Comparison of ENCODE assay signal across 8 mouse cellular contexts in genomic region chr1:83406882-83407549, GRCm38 (mm10). TPM values are rescaled to one million over a fixed set of nuclear protein-coding genes. Genes with fewer than 3 reads are reported as not detected.
DNase-seq lines count a peak whose midpoint lies in the region; ATAC-seq and TF ChIP-seq lines count a peak whose summit lies in the region.
"Had no signal": no experiment of that assay in that cellular context is flagged by ENCODE, and none has a peak within 500 bp of the region (broad histone marks: within the 10 kb centered on the region; RNA-seq: fewer than 3 reads in every experiment).

No protein-coding gene starts in this region.

- H3K27me3 ChIP-seq in hindbrain, postnatal 0 days (ENCODE audit: insufficient read depth, low read length), result no peaks in the 10 kb centered on the region
- H3K27me3 ChIP-seq in neural tube, embryonic 15.5 days (replicated peaks), result no peaks in the 10 kb centered on the region

- peak; percentile 24 to 26 for DNase-seq in left cerebral cortex, postnatal 36 days (ENCODE audit: low spot score in 2 of 2)
- no peak for DNase-seq in left cerebral cortex, postnatal 10 days (ENCODE audit: extremely low spot score in 1 of 2, low spot score in 2 of 2)
- DNase-seq in cerebellum, postnatal 36 days, result peak; percentile 48 to 65
- peak; percentile 56 for DNase-seq in hindbrain, postnatal 0 days (ENCODE audit: low spot score)
- DNase-seq in kidney, adult 11 months, result no peak
- no peak for DNase-seq in gastrocnemius, adult 8-10 months (ENCODE audit: low spot score in 2 of 2)

- 16% methylated on average over 8 of the region's 8 CpGs for WGBS in hindbrain, postnatal 0 days
- WGBS in neural tube, embryonic 15.5 days, result 8% methylated on average over 8 of the region's 8 CpGs

- peak; percentile 53 for TF ChIP-seq CTCF in hindbrain, postnatal 0 days (IDR thresholded peaks at IDR 0.05; ENCODE audit: low read depth)

- no peaks in the 10 kb centered on the region for H3K4me1 ChIP-seq in hindbrain, postnatal 0 days (ENCODE audit: insufficient read depth, low read length)
- peaks cover 14% of the 10 kb centered on the region for H3K4me1 ChIP-seq in neural tube, embryonic 15.5 days

- peak overlapping the region; percentile 56 for H3K4me3 ChIP-seq in hindbrain, postnatal 0 days (ENCODE audit: low read length)
- H3K4me3 ChIP-seq in neural tube, embryonic 15.5 days (replicated peaks), result peak overlapping the region; percentile 55

- H3K9ac ChIP-seq in hindbrain, postnatal 0 days (replicated peaks; ENCODE audit: low read length), result peak overlapping the region; percentile 58
- 0 out of 2 replicates have a peak overlapping the region, but pooled peaks have one; percentile 1 for H3K9ac ChIP-seq in neural tube, embryonic 15.5 days (replicated peaks)

- H3K27ac ChIP-seq in hindbrain, postnatal 0 days, result peak overlapping the region; percentile 41; the same call in 1 of the 2 replicates
- H3K27ac ChIP-seq in neural tube, embryonic 15.5 days (replicated peaks), result no peak overlapping the region

- no peaks in the 10 kb centered on the region for H3K36me3 ChIP-seq in hindbrain, postnatal 0 days (ENCODE audit: insufficient read depth, low read length)
- H3K36me3 ChIP-seq in neural tube, embryonic 15.5 days, result no peaks in the 10 kb centered on the region

- intact Hi-C loops in left cerebral cortex, postnatal 36 days (cut with DNase I), result loop anchor here (5.0 kb wide), 2 partner anchors 145 to 190 kb away; no protein-coding TSS in a partner anchor
- intact Hi-C loops in left cerebral cortex, postnatal 10 days (cut with DNase I), result loop anchor here (5.0 to 10.0 kb wide), 2 partner anchors 182 to 310 kb away; no protein-coding TSS in a partner anchor

- H3K9me3 ChIP-seq in hindbrain, postnatal 0 days (ENCODE audit: low read length), result no peaks in the 10 kb centered on the region
- H3K9me3 ChIP-seq in neural tube, embryonic 15.5 days (replicated peaks), result no peaks in the 10 kb centered on the region

- peak; percentile 70 for ATAC-seq in hindbrain, postnatal 0 days
- ATAC-seq in neural tube, embryonic 15.5 days (ENCODE audit: low FRiP score), result peak; percentile 68

- H3K4me2 ChIP-seq in hindbrain, postnatal 0 days (ENCODE audit: low read depth, low read length), result peak overlapping the region; percentile 79
- H3K4me2 ChIP-seq in neural tube, embryonic 15.5 days, result peak overlapping the region; percentile 87

RNA-seq across cellular contexts. Expression of gene Sphkap, which starts 1.0 kb away (rescaled TPM):
- total RNA-seq in left cerebral cortex, postnatal 36 days (2021), result 100 to 1,000 TPM; 175 to 181 TPM
- 100 to 1,000 TPM; 185 to 222 TPM for total RNA-seq in left cerebral cortex, postnatal 10 days (2021)
- 70.9 and 76.3 TPM in 2 replicates for total RNA-seq in hindbrain, postnatal 0 days (2014; rRNA removed)
- 23.7 and 25.4 TPM in 2 replicates for polyA plus RNA-seq in hindbrain, postnatal 0 days (2015; fragmentation: Nextera tagmentation; extraction: Ambion mirVana)
- polyA plus RNA-seq in neural tube, embryonic 15.5 days (2015; fragmentation: Nextera tagmentation; extraction: Ambion mirVana), result 13.2 and 14.2 TPM in 2 replicates
- total RNA-seq in gastrocnemius, adult 8-10 months (2022), result under 1 TPM; 0.19 to 0.40 (median 0.30) TPM
- total RNA-seq: hematopoietic stem cell, adult 5-6 weeks had no signal

Comparison
In these comparisons a context has a peak if more than half of its experiments do, and no peak if none do; other contexts are left out.
1. DNase-seq: peak in left cerebral cortex, postnatal 36 days (2 of 2), cerebellum, postnatal 36 days (2 of 2) and hindbrain, postnatal 0 days (single experiment); none in left cerebral cortex, postnatal 10 days (0 of 2), kidney, adult 11 months (single experiment) and gastrocnemius, adult 8-10 months (0 of 2).
2. RNA of gene Sphkap, which starts 1.0 kb away (total RNA-seq): 185 to 222 TPM in left cerebral cortex, postnatal 10 days, 175 to 181 TPM in left cerebral cortex, postnatal 36 days and 70.9 to 76.3 TPM in hindbrain, postnatal 0 days; 0.19 to 0.40 TPM in gastrocnemius, adult 8-10 months; every median in the first group is over 10 times any median in the second.